Mouse (Mus musculus) ES-Bruce4 (cell line): ENCODE measurements around the gene Rasgef1b.

ENCODE experiments used
- CTCF ChIP-seq: IDR thresholded peaks from one replicate; pipeline ENCODE4 v1.8.1; 2011; ENCODE audit warnings: low read depth, low read length
- EP300 ChIP-seq: IDR thresholded peaks from 2 replicates; pipeline ENCODE4 v1.6.1; 2011; ENCODE audit warnings: low read depth, low read length; ENCODE audit not compliant: insufficient read depth

DNA sequence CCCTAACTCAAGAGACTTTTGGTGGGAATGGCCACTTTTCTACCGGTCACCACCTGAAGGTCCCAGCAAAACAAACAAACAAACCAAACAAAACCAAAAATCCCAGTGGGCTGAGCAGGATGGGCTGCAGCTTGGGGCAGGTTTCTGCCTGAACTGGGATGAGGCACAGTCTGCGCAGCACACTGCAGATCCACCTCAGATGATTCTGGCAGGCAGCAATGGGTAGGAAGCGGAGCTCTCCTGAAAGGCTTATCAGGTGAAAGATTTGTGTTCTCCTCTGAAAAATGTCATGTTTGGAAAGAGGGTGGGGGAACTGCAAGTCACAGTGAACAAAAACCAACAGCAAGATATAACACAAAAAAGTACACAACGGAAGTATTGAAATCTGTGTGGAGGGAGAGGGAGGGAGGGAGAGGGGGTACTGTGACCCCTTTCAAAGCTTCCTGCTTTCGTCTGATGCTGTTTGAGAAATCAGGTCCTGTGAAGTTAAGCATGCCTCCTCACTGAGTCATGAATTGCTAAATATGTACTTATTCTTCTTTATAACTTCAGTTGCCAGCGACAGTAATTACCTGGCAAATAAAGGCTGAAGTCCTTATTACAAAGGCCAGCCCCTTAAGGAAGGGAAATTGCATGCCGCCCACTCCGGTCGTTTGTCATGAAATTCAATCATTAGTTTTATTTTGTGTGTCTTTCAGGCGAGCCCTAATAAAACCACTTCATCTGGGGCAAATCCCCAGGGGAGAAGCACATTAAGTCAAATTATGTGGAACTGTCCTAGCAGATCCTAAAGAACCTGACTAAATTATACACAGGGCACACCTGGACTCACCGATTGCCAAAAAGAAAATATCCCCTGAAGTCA lies 491.7 kb downstream of the Rasgef1b start:
- TF ChIP-seq CTCF (no peak), EP300 (no peak)
